Mouse (Mus musculus): ENCODE data around the gene Ubtd2.

DNA sequence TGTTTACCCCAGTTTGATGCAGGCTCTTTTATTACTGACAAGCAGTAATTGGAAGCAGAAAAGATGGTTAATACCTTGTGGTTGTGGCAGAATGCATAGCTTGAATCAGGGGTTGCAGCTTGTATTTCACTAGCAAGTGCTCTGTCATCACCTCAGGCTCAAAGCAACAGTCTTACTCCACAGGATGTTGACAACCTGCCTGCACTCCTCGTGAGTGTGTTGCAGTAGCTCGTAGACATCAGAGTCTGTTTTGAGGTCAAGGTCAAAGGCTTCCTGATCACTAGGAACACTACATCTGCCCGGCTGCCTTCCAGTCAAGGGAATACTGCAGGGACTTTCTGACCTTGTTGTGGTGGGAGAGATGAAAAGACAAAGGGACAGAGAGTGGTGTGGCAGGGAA, 31.5 kb downstream of the Ubtd2 start:
- TF ChIP-seq CTCF (IDR thresholded peaks at IDR 0.05; ENCODE audit: insufficient read depth, low read depth, low read length): no peak
- no peak for TF ChIP-seq POLR2A (IDR thresholded peaks at IDR 0.05; ENCODE audit: insufficient read depth, low read depth, low read length)
